Mouse (Mus musculus) cerebellum, postnatal 25 days (tissue): Measurements from ENCODE around the gene Fgfr1op2.

ENCODE experiments used
- DNase-seq, 2 experiments: peaks; one replicate each; pipeline ENCODE4 v3.0.0; 2021; ENCODE audit warnings: mixed read lengths in 2 of 2

Fgfr1op2 gene

DNA sequence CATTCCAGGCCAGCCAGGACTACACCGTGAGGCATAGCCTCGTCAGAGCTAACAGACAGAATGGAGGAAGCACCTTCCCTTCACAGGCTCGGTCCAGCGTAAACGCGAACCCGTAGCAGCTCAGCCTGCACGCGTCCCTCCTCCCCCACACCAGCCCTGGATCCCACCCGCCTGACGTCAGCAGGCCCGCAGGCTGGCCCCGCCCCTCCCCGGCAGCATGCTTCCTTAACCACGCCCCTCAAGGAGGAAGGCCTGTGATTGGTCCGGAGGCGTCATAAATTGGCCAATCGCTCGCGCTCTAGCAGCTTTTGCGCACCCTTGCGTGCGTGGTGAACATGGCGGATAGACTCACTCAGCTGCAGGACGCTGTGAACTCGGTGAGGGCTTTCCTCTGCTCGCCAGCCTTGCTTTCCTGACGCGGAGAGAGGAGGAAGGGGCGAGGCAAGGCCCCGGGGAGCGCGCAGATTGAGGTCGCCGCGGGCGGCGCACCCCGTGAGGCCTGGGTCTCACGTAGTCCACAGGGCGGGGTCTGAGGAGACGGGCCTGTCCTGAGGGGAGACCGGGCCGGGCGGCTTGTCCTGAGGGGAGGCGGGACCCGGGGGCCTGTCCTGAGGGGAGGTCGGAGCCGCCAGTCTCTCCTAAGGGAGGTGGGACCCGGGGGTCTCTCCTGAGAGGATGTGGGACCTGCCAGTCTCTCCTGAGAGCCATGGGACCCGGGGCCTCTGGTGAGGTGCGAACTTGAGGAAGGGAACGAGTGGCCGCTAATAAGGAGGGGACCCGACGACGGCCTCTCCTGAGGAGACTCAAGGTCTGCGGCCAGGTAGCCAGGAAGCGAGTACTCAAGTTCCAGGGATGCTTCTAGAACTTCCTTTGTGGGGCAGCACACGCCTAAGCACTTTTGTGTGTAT, 65.5 kb downstream of the Fgfr1op2 start, which contains the start of the genes Med21 and Tm7sf3:
Gene Med21, plus strand, starts transcription at position 272 of the 908 bp plus-strand sequence.
Gene Tm7sf3, minus strand, starts transcription at position 549 of the 908 bp plus-strand sequence.
- peak; percentile 98 to 99 for DNase-seq

DNA sequence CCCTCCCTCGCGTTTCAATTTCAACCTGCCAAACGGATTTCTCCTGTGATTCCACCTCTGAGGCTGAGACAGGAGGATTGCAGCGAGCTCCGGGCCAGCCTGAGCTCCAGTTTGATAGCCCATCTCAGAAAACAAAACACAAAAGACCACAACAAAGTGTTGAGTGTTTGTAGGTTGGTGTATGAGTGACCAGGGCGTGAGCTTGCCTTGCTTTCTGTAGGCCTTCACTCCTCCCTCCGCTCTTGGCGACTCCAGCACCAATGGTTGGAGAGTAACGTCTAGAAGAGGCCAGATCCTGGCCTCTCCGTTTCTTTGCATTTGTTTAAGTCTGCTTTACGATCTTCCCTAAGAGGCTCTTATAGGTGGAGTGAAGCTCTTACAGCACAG, 66.2 kb downstream of the Fgfr1op2 start:
- no peak for DNase-seq
